Mouse (Mus musculus): ENCODE results near the gene Ap2s1.

DNA sequence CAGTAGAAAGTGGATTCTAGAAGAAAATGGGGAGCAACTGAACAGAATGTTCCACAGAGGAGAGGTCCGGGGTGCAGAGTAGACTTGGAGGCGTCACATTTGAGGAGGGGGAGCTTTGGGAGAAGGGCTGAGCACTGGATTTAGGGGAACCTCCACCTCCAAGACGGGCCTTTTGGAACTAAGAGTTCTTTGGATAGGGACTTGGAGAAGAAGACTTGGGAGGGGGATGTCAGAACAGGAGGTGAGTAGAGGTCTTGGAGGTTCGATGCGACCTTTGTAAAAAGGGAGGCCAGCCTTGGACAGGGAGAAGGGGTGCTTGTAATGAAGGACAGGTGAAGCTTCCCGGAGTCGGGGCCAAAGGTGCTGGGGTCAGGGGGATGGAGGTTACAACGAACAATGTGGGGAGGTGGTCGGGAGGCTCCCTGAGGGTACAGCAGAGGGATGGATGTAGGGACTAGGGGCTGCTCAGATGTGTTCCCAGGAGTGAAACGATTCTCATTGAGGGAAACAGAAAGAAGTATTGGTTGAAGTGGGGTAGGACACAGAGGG, 920 bp downstream of the Ap2s1 start:
- TF ChIP-seq GATA1 (IDR thresholded peaks at IDR 0.05; ENCODE audit: low read length): no peak
- no peak for TF ChIP-seq TAL1 (IDR thresholded peaks at IDR 0.05; ENCODE audit: low read length)

All from erythroblast, embryonic 14.5 days (primary cell).